ENCODE assay signal across 8 mouse cellular contexts in the genomic region with DNA sequence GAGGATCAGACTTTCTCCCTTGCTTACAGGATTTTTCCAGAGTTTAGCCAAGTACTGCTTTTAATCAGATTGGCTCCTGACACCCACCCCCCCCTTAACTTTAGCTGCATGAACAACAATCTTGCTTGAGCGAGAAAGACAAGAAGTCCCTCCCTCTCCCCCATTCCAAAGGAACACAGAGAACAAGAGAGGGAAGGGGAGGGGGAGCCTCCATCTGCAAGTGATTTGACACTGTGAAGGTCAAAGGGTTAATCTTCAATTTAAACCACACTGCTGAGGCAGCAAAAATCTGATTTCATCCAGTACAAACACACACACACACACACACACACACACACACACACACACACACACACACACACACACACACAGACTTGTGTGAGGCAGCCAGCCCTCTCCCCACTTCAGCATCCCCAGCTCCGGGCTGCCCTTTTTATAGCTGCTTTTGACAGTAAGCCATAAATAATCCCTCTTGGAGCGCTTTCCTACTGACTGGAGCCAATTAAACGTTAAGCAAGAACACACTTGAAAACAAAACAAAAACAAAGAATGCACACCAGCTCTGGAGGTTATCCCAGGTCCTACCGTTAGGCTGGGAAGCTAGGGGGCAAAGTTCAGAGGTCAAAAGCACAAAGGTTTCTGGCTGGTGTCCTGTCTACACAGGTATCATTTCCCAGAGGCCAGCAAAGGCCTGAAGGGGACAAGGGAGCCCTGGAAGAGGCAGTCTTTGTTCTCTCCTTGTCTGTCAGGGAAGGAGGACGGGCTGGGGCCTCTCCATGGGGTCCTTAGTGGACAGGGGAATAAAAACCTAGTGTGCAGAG. TPM values are rescaled to one million over a fixed set of nuclear protein-coding genes. Genes with fewer than 3 reads are reported as not detected.
A peak's percentile ranks its signal among the peaks of the same experiment; 100 is the strongest.
DNase-seq lines count a peak whose midpoint lies in the region; ATAC-seq and TF ChIP-seq lines count a peak whose summit lies in the region.

No protein-coding gene starts in this region.

- no peaks in the 10 kb centered on the region for H3K36me3 ChIP-seq in forebrain, embryonic 13.5 days (ENCODE audit: poor library complexity, severe bottlenecking)
- peaks cover 23% of the 10 kb centered on the region for H3K36me3 ChIP-seq in intestine, embryonic 14.5 days (ENCODE audit: control insufficient read depth, insufficient read depth, low read length)
- no peaks in the 10 kb centered on the region for H3K36me3 ChIP-seq in lung, postnatal 0 days (ENCODE audit: insufficient read depth, low read length)
- no peaks in the 10 kb centered on the region; the same call in 1 of the 2 replicates for H3K36me3 ChIP-seq in stomach, postnatal 0 days (ENCODE audit: control insufficient read depth, insufficient read depth, low read length)

- DNase-seq in adrenal gland, adult (ENCODE audit: inconsistent age in 2 of 2, low spot score in 1 of 2) = peak; percentile 43 to 80
- no peak for DNase-seq in adrenal gland, adult 8-10 months
- peak; percentile 72 for DNase-seq in intestine, embryonic 14.5 days (ENCODE audit: low spot score)
- DNase-seq in lung, postnatal 0 days (ENCODE audit: low spot score) = peak; percentile 95
- no peak for DNase-seq in stomach, postnatal 0 days (ENCODE audit: low spot score)
- no peak for DNase-seq in urinary bladder, postnatal 10 days (ENCODE audit: low spot score)
- DNase-seq in cerebellum, postnatal 4 days (ENCODE audit: low spot score in 2 of 2) = no peak

- H3K9ac ChIP-seq in forebrain, embryonic 13.5 days = peak overlapping the region; percentile 43; the same call in 1 of the 2 replicates
- peak overlapping the region; percentile 25; the same call in 1 of the 2 replicates for H3K9ac ChIP-seq in intestine, embryonic 14.5 days (ENCODE audit: low read length)
- H3K9ac ChIP-seq in lung, postnatal 0 days (replicated peaks; ENCODE audit: low read depth) = no peak overlapping the region
- H3K9ac ChIP-seq in stomach, postnatal 0 days (ENCODE audit: low read length) = no peak overlapping the region

- H3K4me2 ChIP-seq in forebrain, embryonic 13.5 days = peak overlapping the region; percentile 5; the same call in 1 of the 2 replicates
- peak overlapping the region; percentile 28 for H3K4me2 ChIP-seq in intestine, embryonic 14.5 days (ENCODE audit: low read length)
- H3K4me2 ChIP-seq in lung, postnatal 0 days (replicated peaks; ENCODE audit: low read depth, low read length) = no peak overlapping the region
- no peak overlapping the region for H3K4me2 ChIP-seq in stomach, postnatal 0 days (replicated peaks; ENCODE audit: low read depth)

- ATAC-seq in forebrain, embryonic 13.5 days = peak; percentile 57
- ATAC-seq in intestine, embryonic 14.5 days (replicated peaks; ENCODE audit: low FRiP score, low TSS enrichment, low read depth) = peak; percentile 57
- ATAC-seq in lung, postnatal 0 days = peak; percentile 56
- ATAC-seq in stomach, postnatal 0 days (ENCODE audit: low FRiP score, low TSS enrichment) = peak; percentile 52; the same call in 1 of the 2 replicates

- TF ChIP-seq CTCF in lung, postnatal 0 days (IDR thresholded peaks at IDR 0.05) = peak; percentile 36; the same call in 1 of the 2 replicates
- TF ChIP-seq CTCF in stomach, postnatal 0 days (IDR thresholded peaks at IDR 0.05; ENCODE audit: low read depth) = peak; percentile 7; the same call in 1 of the 2 replicates

- no peaks in the 10 kb centered on the region for H3K9me3 ChIP-seq in forebrain, embryonic 13.5 days (replicated peaks)
- H3K9me3 ChIP-seq in intestine, embryonic 14.5 days (ENCODE audit: control insufficient read depth, low read length) = no peaks in the 10 kb centered on the region
- H3K9me3 ChIP-seq in lung, postnatal 0 days (ENCODE audit: low read length) = no peaks in the 10 kb centered on the region
- H3K9me3 ChIP-seq in stomach, postnatal 0 days (ENCODE audit: control insufficient read depth, low read length) = no peaks in the 10 kb centered on the region

- H3K27me3 ChIP-seq in forebrain, embryonic 13.5 days = no peaks in the 10 kb centered on the region
- H3K27me3 ChIP-seq in intestine, embryonic 14.5 days (replicated peaks; ENCODE audit: control insufficient read depth, insufficient read depth, low read length) = no peaks in the 10 kb centered on the region
- H3K27me3 ChIP-seq in lung, postnatal 0 days (replicated peaks; ENCODE audit: insufficient read depth, low read length) = no peaks in the 10 kb centered on the region
- H3K27me3 ChIP-seq in stomach, postnatal 0 days (ENCODE audit: control insufficient read depth, insufficient read depth, low read length) = no peaks in the 10 kb centered on the region

- peak; percentile 23 for TF ChIP-seq EP300 in lung, postnatal 0 days (IDR thresholded peaks at IDR 0.05)
- TF ChIP-seq EP300 in stomach, postnatal 0 days (optimal IDR thresholded peaks at IDR 0.05) = no peak

- peaks cover 50% of the 10 kb centered on the region for H3K4me1 ChIP-seq in forebrain, embryonic 13.5 days
- peaks cover 66% of the 10 kb centered on the region for H3K4me1 ChIP-seq in intestine, embryonic 14.5 days (replicated peaks; ENCODE audit: control insufficient read depth, insufficient read depth, low read length)
- peaks cover 41% of the 10 kb centered on the region for H3K4me1 ChIP-seq in lung, postnatal 0 days (ENCODE audit: insufficient read depth, low read depth, low read length)
- H3K4me1 ChIP-seq in stomach, postnatal 0 days (replicated peaks; ENCODE audit: control insufficient read depth, insufficient read depth) = peaks cover 15% of the 10 kb centered on the region

- H3K27ac ChIP-seq in forebrain, embryonic 13.5 days = peak overlapping the region; percentile 51; the same call in 1 of the 2 replicates
- peak overlapping the region; percentile 92 for H3K27ac ChIP-seq in intestine, embryonic 14.5 days (ENCODE audit: low read depth)
- peak overlapping the region; percentile 82 for H3K27ac ChIP-seq in lung, postnatal 0 days (ENCODE audit: low read length)
- peak overlapping the region; percentile 84 for H3K27ac ChIP-seq in stomach, postnatal 0 days (replicated peaks)

- WGBS in forebrain, embryonic 13.5 days = 1% methylated on average over 6 of the region's 6 CpGs
- WGBS in intestine, embryonic 14.5 days = 4% methylated on average over 6 of the region's 6 CpGs
- WGBS in lung, postnatal 0 days = 17% methylated on average over 6 of the region's 6 CpGs
- 20% methylated on average over 6 of the region's 6 CpGs for WGBS in stomach, postnatal 0 days

- no peak overlapping the region for H3K4me3 ChIP-seq in forebrain, embryonic 13.5 days
- H3K4me3 ChIP-seq in intestine, embryonic 14.5 days (ENCODE audit: low read depth, low read length) = no peak overlapping the region
- no peak overlapping the region for H3K4me3 ChIP-seq in lung, postnatal 0 days (ENCODE audit: low read depth, low read length)
- no peak overlapping the region for H3K4me3 ChIP-seq in stomach, postnatal 0 days (ENCODE audit: low read depth, low read length)

RNA-seq across cellular contexts. Expression of gene Bmf, which starts 16.4 kb away (rescaled TPM):
- 10 to 100 TPM; 13.2 to 29.5 (median 19.2) TPM for total RNA-seq in adrenal gland, adult 8-10 months (2022)
- 1.6 and 2.8 TPM in 2 replicates for polyA plus RNA-seq in forebrain, embryonic 13.5 days (2015; fragmentation: Nextera tagmentation; extraction: Ambion mirVana)
- polyA plus RNA-seq in intestine, embryonic 14.5 days (2014; fragmentation: Nextera tagmentation; extraction: Ambion mirVana) = 4.9 and 5.0 TPM in 2 replicates
- 7.3 and 9.8 TPM in 2 replicates for polyA plus RNA-seq in lung, postnatal 0 days (2015; fragmentation: Nextera tagmentation; extraction: Ambion mirVana)
- 2.3 and 2.8 TPM in 2 replicates for polyA plus RNA-seq in stomach, postnatal 0 days (2015; fragmentation: Nextera tagmentation; extraction: Ambion mirVana)

RNA-seq across cellular contexts. Expression of gene Srp14, which starts 53.6 kb away (rescaled TPM):
- 100 to 1,000 TPM; 238 to 265 (median 255) TPM for total RNA-seq in adrenal gland, adult 8-10 months (2022)
- polyA plus RNA-seq in forebrain, embryonic 13.5 days (2015; fragmentation: Nextera tagmentation; extraction: Ambion mirVana) = 336 and 347 TPM in 2 replicates
- polyA plus RNA-seq in intestine, embryonic 14.5 days (2014; fragmentation: Nextera tagmentation; extraction: Ambion mirVana) = 203 and 215 TPM in 2 replicates
- polyA plus RNA-seq in lung, postnatal 0 days (2015; fragmentation: Nextera tagmentation; extraction: Ambion mirVana) = 275 and 277 TPM in 2 replicates
- polyA plus RNA-seq in stomach, postnatal 0 days (2015; fragmentation: Nextera tagmentation; extraction: Ambion mirVana) = 175 and 180 TPM in 2 replicates

Comparison
In these comparisons a context has a peak if more than half of its experiments do, and no peak if none do; other contexts are left out.
1. DNase-seq: peak in adrenal gland, adult (2 of 2), intestine, embryonic 14.5 days (single experiment) and lung, postnatal 0 days (single experiment); none in adrenal gland, adult 8-10 months (single experiment), stomach, postnatal 0 days (single experiment), urinary bladder, postnatal 10 days (single experiment) and cerebellum, postnatal 4 days (0 of 2).
2. H3K4me2 ChIP-seq: peak in forebrain, embryonic 13.5 days (single experiment) and intestine, embryonic 14.5 days (single experiment); none in lung, postnatal 0 days (single experiment) and stomach, postnatal 0 days (single experiment).
3. H3K9ac ChIP-seq: peak in forebrain, embryonic 13.5 days (single experiment) and intestine, embryonic 14.5 days (single experiment); none in lung, postnatal 0 days (single experiment) and stomach, postnatal 0 days (single experiment).
4. Peak in every context shown above with its lines, with median percentiles within 50 percentile points of each other: ATAC-seq and H3K27ac ChIP-seq.